Mouse (Mus musculus): ENCODE measurements around the gene Srp72. TPM values are rescaled to one million over a fixed set of nuclear protein-coding genes. Genes with fewer than 3 reads are reported as not detected.
"Not testable (repeated sequence)": the region's sequence is repeated elsewhere in the genome, so short reads cannot be mapped to it uniquely, and the experiment has no call there.

Srp72 gene
- polyA plus RNA-seq, 1 experiment = 55.9 TPM

GRCm38 (mm10) chr5:76952112-76953040 is 22.1 kb upstream of the Srp72 start:
- peak overlapping the region; percentile 59; the same call in 1 of the 2 replicates for H3K27ac ChIP-seq (replicated peaks; ENCODE audit: low read depth, low read length)
- H3K4me1 ChIP-seq (ENCODE audit: control insufficient read depth, insufficient read depth, insufficient read length, low read length) = peaks cover 8% of the 10 kb centered on the region; the same call in 1 of the 2 replicates
- peak overlapping the region; percentile 74 for H3K4me3 ChIP-seq (ENCODE audit: insufficient read depth, low read depth, low read length)

GRCm38 (mm10) chr5:76953794-76954193 is 20.7 kb upstream of the Srp72 start:
- Histone ChIP-seq H3K4me3 (ENCODE audit: insufficient read depth, low read depth, low read length) (no peak overlapping the region), H3K4me1 (ENCODE audit: control insufficient read depth, insufficient read depth, insufficient read length, low read length) (peaks cover 8% of the 10 kb centered on the region; the same call in 1 of the 2 replicates), H3K27ac (replicated peaks; ENCODE audit: low read depth, low read length) (0 out of 2 replicates have a peak overlapping the region, but pooled peaks have one; percentile 32)

DNA sequence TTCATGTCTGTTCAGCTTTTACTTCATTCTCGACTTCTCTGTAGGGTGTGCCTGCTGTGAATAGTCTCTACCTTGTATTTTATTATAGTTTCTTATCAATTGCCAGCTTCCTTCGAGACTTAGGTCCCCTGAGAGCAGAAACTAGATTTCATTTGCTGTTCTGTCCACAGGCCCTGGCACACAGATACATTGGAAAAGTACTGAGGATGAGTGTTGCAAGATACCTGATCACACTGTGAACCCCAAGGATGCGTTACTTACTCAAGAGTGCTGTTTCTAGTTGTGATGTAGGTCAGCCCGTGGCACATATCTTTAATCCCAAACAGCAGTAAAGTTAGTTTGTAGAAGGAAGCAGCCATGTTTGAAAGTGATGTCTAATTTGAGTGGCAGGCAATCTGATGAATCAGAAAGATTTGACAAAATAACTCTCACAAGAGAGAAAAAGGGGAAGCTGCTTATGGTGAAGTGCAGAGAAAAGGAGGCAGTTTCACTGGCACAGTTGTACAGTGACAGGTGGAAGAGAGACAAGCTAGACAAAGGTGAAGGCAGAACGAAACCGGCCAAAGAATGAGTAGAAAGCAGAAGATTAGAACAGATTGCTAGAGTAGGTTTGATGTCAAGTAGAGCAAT is 20.1 kb upstream of the Srp72 start:
- Histone ChIP-seq H3K4me3 (ENCODE audit: insufficient read depth, low read depth, low read length) (no peak overlapping the region), H3K4me1 (ENCODE audit: control insufficient read depth, insufficient read depth, insufficient read length, low read length) (peaks cover 8% of the 10 kb centered on the region; the same call in 1 of the 2 replicates), H3K27ac (replicated peaks; ENCODE audit: low read depth, low read length) (no peak overlapping the region)

GRCm38 (mm10) chr5:76955474-76955873 is 19.0 kb upstream of the Srp72 start:
- no peak overlapping the region for H3K4me3 ChIP-seq (ENCODE audit: insufficient read depth, low read depth, low read length)
- H3K27ac ChIP-seq (replicated peaks; ENCODE audit: low read depth, low read length) = no peak overlapping the region
- H3K4me1 ChIP-seq (ENCODE audit: control insufficient read depth, insufficient read depth, insufficient read length, low read length) = peaks cover 6% of the 10 kb centered on the region; the same call in 1 of the 2 replicates

DNA sequence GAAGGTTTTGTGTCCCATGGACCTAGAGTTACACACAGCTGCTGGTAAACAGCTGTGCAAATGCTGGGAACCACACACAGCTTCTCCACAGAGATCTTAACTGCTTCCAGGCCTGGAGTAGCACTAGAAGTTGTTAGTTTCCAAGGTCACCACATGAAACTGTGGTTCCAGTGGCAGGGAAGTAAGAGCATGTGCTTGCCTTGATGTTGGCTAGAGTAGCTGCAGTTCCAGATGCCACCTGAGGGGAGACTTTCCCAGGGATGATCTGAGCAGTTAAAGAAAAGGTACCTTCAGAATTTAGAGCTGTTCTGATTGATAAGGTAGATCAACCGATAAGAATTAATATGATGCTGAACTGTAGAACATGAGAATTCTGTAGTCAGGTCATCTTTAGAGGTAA is 16.5 kb upstream of the Srp72 start:
- Histone ChIP-seq H3K27ac (replicated peaks; ENCODE audit: low read depth, low read length) (no peak overlapping the region), H3K4me3 (ENCODE audit: insufficient read depth, low read depth, low read length) (no peak overlapping the region), H3K4me1 (ENCODE audit: control insufficient read depth, insufficient read depth, insufficient read length, low read length) (peaks cover 6% of the 10 kb centered on the region; the same call in 1 of the 2 replicates)

- Histone ChIP-seq H3K4me3 (ENCODE audit: insufficient read depth, low read depth, low read length) (no peak overlapping the region), H3K27ac (replicated peaks; ENCODE audit: low read depth, low read length) (no peak overlapping the region), H3K4me1 (ENCODE audit: control insufficient read depth, insufficient read depth, insufficient read length, low read length) (peaks cover 2% of the 10 kb centered on the region; the same call in 1 of the 2 replicates)
These were observed 14.9 kb upstream of the Srp72 start for GRCm38 (mm10) chr5:76959587-76959986.

- Histone ChIP-seq H3K4me3 (ENCODE audit: insufficient read depth, low read depth, low read length) (no peak overlapping the region), H3K4me1 (ENCODE audit: control insufficient read depth, insufficient read depth, insufficient read length, low read length) (no peaks in the 10 kb centered on the region), H3K27ac (replicated peaks; ENCODE audit: low read depth, low read length) (no peak overlapping the region)
These were observed 11.9 kb upstream of the Srp72 start for GRCm38 (mm10) chr5:76962545-76962944.

DNA sequence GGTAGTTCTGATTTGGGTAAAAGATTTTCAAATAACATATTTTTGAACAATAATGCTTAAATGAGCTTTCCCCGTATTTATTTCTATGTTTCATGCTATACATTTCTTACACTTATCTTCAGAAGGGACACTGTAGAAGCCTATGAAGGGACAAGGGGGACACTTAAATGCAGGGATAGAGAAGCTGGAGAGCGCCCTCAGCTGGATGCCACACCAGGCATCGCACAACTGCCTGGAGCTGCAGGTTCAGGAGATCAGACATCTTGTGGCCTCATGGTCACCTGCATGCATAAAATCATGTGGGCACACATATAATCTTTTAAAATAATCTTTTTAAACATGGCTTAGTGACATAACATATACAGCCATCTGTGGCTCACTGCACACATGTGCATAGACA is 9.8 kb upstream of the Srp72 start:
- Histone ChIP-seq H3K4me3 (ENCODE audit: insufficient read depth, low read depth, low read length) (no peak overlapping the region), H3K4me1 (ENCODE audit: control insufficient read depth, insufficient read depth, insufficient read length, low read length) (no peaks in the 10 kb centered on the region), H3K27ac (replicated peaks; ENCODE audit: low read depth, low read length) (no peak overlapping the region)

DNA sequence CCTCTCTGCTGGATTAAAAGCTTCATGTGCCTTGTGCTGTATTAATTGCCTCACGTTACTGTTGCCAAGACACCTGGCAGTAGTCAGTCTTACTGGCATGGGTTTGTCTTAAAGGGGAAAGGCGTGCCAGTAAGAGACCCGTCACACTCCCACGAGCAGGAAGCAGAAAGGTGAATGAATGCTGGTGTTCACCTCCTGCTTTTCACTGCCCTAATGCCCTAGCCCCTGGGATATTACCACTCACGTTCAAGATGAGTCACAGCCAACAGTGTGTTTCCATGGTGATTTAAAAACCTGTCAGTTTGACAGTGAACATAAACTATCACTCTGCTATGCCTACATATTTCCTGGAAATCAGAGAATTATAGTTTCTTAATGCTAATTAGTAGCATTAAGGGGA is 5.2 kb upstream of the Srp72 start:
- no peak overlapping the region for H3K27ac ChIP-seq (replicated peaks; ENCODE audit: low read depth, low read length)
- H3K4me1 ChIP-seq (ENCODE audit: control insufficient read depth, insufficient read depth, insufficient read length, low read length) = no peaks in the 10 kb centered on the region
- no peak overlapping the region for H3K4me3 ChIP-seq (ENCODE audit: insufficient read depth, low read depth, low read length)

DNA sequence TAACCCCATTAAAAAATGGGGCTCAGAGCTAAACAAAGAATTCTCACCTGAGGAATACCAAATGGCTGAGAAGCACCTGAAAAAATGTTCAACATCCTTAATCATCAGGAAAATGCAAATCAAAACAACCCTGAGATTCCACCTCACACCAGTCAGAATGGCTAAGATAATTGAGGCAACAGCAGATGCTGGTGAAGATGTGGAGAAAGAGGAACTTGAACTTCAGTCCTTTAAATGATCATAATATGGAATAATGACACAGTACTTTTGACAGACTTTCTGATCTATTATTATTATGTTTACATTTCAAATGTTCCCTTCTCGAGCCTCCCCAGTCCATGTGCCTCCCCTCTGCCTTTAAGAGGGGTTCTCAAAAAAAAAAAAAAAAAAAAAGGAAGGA is 3.4 kb upstream of the Srp72 start:
- H3K27ac ChIP-seq (replicated peaks; ENCODE audit: low read depth, low read length); H3K4me1 ChIP-seq (ENCODE audit: control insufficient read depth, insufficient read depth, insufficient read length, low read length): not testable (repeated sequence)

GRCm38 (mm10) chr5:76973488-76973887 is 995 bp upstream of the Srp72 start:
- Histone ChIP-seq H3K4me1 (ENCODE audit: control insufficient read depth, insufficient read depth, insufficient read length, low read length) (no peaks in the 10 kb centered on the region; the same call in 1 of the 2 replicates), H3K27ac (replicated peaks; ENCODE audit: low read depth, low read length) (no peak overlapping the region), H3K4me3 (ENCODE audit: insufficient read depth, low read depth, low read length) (no peak overlapping the region)

More for the DNA sequence above, 3.4 kb upstream of the Srp72 start:
- H3K4me3 ChIP-seq (ENCODE audit: insufficient read depth, low read depth, low read length) = not testable (repeated sequence)

- H3K4me3 ChIP-seq (ENCODE audit: insufficient read depth, low read depth, low read length) = peak overlapping the region; percentile 98
- no peaks in the 10 kb centered on the region; the same call in 1 of the 2 replicates for H3K4me1 ChIP-seq (ENCODE audit: control insufficient read depth, insufficient read depth, insufficient read length, low read length)
- H3K27ac ChIP-seq (replicated peaks; ENCODE audit: low read depth, low read length) = no peak overlapping the region; the same call in 1 of the 2 replicates
These were observed 303 bp upstream of the Srp72 start for GRCm38 (mm10) chr5:76974207-76974553.

DNA sequence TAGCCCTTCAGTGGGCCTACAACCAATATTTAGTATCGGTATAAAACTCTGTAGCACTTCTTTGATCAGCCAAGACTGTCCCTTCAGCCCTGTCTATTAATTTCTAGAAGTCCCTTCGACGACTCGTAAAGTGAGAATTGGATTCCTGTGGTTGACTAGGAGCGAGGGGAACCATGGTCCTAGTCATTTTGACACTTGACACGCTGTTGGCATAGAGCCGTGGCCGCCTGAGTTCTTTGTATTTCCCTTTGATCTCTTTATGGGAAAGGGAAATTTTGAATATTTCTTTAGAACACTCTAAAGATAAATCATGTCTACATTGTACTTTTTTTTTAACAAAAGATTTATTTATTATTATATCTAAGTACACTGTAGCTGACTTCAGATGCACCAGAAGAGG is 1.3 kb downstream of the Srp72 start:
- Histone ChIP-seq H3K4me3 (ENCODE audit: insufficient read depth, low read depth, low read length) (peak overlapping the region; percentile 23), H3K27ac (replicated peaks; ENCODE audit: low read depth, low read length) (no peak overlapping the region), H3K4me1 (ENCODE audit: control insufficient read depth, insufficient read depth, insufficient read length, low read length) (no peaks in the 10 kb centered on the region; the same call in 1 of the 2 replicates)

- H3K4me1 ChIP-seq (ENCODE audit: control insufficient read depth, insufficient read depth, insufficient read length, low read length) = no peaks in the 10 kb centered on the region
- H3K27ac ChIP-seq (replicated peaks; ENCODE audit: low read depth, low read length) = no peak overlapping the region
- no peak overlapping the region for H3K4me3 ChIP-seq (ENCODE audit: insufficient read depth, low read depth, low read length)
These were observed 9.5 kb downstream of the Srp72 start for GRCm38 (mm10) chr5:76984015-76984414.

DNA sequence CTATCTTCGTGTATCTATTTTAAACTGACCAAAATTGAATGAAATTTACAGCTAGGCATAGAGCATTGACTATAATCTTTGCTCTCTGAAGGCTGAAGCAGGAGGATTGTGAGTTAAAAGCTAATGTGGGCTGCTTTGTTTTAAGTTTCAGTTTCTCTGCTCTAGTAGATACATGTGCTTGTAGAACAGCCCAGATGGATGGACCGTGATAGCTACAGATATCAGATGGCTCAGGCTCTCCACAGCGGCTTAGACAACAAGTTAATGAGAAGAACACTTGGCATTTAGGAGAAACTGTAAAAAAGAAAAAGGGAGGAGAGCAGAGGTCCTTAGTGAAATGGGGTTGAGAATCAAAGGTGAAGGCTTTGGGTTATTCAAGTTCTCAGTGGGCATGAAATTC is 16.3 kb downstream of the Srp72 start:
- no peak overlapping the region for H3K4me3 ChIP-seq (ENCODE audit: insufficient read depth, low read depth, low read length)
- H3K4me1 ChIP-seq (ENCODE audit: control insufficient read depth, insufficient read depth, insufficient read length, low read length) = no peaks in the 10 kb centered on the region
- H3K27ac ChIP-seq (replicated peaks; ENCODE audit: low read depth, low read length) = no peak overlapping the region
